Mouse (Mus musculus) liver, adult 2 months (tissue): ENCODE data around the gene Zbtb12.

ENCODE experiments used
- CTCF ChIP-seq: fragments of 200-500 bp; IDR thresholded peaks from 2 replicates; pipeline ENCODE4 v1.5.1; 2011; ENCODE audit warnings: low read depth, low read length, control low read depth
- POLR2A ChIP-seq: fragments of 200-500 bp; IDR thresholded peaks from 2 replicates; pipeline ENCODE4 v1.6.1; 2011; ENCODE audit warnings: low read length, control low read depth; ENCODE audit not compliant: insufficient read depth; ENCODE audit errors: extremely low read depth

DNA sequence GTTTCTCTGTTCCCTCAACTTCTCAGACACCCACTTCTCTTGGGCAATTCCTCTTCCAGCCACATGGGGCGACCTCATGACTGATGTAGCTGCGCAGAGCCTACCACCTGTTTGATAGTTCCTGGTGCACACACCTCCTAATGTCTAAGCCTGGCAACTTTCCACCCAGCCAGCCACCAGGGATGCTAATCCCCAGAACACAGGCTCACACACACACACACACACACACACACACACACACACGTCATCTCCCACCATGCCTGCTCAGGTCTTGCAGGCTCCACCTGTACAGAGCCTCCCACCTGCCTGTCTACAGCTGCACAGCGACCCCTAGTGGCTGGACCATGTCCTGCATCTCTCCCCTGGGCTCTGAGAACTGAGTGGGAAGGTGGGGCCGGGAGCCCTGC lies 32.7 kb downstream of the Zbtb12 start:
- TF ChIP-seq CTCF (peak; percentile 97), POLR2A (no peak)
